Mouse (Mus musculus) urinary bladder, postnatal 25 days (tissue): ENCODE measurements at regions not wholly inside any gene's neighbourhood (a gene's known extent, or its start where the extent isn't known, plus 50 kb on each side); places are given as distances from the start of the nearest gene placed in this dataset.

Experiments
- DNase-seq: peaks from one replicate; pipeline ENCODE4 v3.0.0; 2022; ENCODE audit warnings: low spot score

DNA sequence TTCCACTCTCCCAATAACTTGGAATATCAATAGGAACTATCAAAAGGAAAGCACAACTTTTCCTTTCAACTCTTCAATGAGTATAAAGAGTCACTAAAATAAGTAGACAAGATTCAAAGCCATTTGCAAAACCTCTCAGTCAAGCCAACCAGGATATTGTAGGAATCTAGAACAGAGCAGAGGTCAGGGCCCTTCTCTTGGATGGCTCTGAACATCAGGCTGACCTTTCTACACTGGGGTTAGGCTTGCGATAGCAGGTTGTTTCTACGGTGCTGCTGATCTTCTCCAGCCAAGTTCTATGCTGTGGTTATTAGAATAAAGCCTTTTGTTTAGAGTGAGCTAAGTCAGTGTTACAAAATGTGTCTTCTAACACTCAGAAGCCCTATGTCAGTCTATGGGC is 658.6 kb downstream of the Ofcc1 start:
- no peak for DNase-seq

GRCm38 (mm10) chr13:39691291-39692024 is 669.8 kb downstream of the Ofcc1 start:
- no peak for DNase-seq

GRCm38 (mm10) chr13:39664548-39664947 is 696.7 kb downstream of the Ofcc1 start:
- no peak for DNase-seq

DNA sequence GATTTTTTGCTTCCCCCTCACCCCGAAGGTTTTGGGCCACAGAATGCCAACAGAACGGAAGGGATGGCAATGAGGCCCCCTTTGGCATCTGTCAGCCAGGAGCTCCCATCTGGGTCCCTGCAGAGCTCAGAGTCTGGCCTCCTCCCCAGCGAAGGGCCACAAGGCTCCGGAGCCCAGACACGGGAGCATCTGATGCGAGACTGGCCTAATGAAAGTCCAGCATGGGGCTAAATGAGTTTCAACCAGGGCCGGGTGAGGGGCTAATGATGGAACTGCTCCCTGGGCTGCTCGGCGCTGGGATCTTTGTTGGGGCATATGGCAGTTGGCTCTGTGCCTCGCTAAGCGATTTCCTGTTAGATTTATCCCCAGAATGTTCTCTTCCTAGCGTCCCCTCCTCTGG is 688.8 kb upstream of the Slc35b3 start:
- no peak for DNase-seq

DNA sequence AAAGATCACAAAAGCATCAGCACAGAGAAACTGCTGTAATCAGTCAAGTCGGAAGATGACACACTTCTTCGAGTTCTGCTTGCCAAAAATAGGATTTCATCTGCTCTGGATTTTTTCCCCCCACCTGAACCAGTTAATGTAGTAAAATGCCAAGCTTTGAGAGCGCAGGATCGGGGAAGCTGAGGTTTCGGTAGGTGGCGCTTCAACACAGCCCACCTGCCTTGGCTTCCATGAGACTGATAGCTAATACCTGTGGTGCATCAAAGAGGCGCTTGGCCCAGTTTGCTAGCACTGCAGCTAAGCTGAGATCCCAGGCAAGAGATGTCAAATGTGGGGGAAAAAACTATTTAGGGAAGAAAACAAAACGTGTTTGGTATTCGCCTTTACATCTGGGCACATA is 686.7 kb upstream of the Slc35b3 start:
- peak; percentile 5 for DNase-seq

DNA sequence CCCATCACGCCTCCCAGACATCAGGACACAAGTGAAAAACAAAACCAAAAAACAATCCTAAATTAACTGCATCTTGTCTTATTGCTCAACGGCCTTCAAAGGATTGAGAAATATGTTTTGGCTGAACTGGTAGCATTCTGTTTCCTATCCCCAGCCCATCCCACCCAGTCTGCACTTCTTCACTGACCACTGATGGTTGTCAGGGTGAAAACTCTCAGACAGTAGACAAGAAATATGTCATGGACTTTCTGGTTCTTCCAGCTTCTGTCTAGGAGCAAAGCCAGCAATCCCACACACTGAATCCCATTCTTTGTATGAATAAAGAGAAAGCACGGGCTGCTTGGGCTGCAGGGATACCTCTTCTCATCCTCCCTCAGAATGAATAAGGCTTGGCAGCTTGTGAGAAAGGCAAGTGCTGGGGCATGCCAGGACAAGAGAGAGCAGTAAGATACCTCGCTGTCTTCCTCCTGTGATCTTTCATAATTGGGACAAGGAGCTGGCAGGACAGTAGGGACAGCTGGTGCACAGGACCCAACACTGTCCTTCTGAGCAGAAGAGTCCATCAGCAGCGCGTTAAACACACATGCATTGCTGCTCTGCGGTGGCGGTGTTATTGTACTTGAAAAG is 670.9 kb upstream of the Slc35b3 start:
- DNase-seq = no peak
